31 mouse cellular contexts compared by ENCODE assay signal in genomic region chr1:82793110-82793509, GRCm38 (mm10). TPM values are rescaled to one million over a fixed set of nuclear protein-coding genes. Genes with fewer than 3 reads are reported as not detected.
"Had no signal": no experiment of that assay in that cellular context is flagged by ENCODE, and none has a peak within 500 bp of the region (broad histone marks: within the 10 kb centered on the region; RNA-seq: fewer than 3 reads in every experiment).

No protein-coding gene starts in this region.

- H3K27ac ChIP-seq: kidney, postnatal 0 days; layer of hippocampus, adult 2 months; left cerebral cortex, adult 2 months; limb, embryonic 12.5 days; limb, embryonic 15.5 days; liver, embryonic 15.5 days; midbrain, embryonic 10.5 days; midbrain, embryonic 13.5 days; neural tube, embryonic 13.5 days had no signal

- H3K4me1 ChIP-seq: limb, embryonic 12.5 days; midbrain, embryonic 10.5 days had no signal

- H3K4me3 ChIP-seq: layer of hippocampus, adult 2 months; left cerebral cortex, adult 2 months; limb, embryonic 12.5 days; limb, embryonic 15.5 days; liver, embryonic 12.5 days; liver, embryonic 15.5 days; megakaryocyte, embryonic 14.5 days; midbrain, embryonic 10.5 days; midbrain, embryonic 13.5 days; myocyte; neural tube, embryonic 13.5 days had no signal

- DNase-seq: layer of hippocampus, adult 9-11 months; left cerebral cortex, postnatal 4 days; lung, adult 2 months; retina, postnatal 1 day; thymus, adult 18-20 months; thymus, postnatal 4 days had no signal

RNA-seq across cellular contexts. Expression of gene Gm47791, which starts 22.1 kb away (rescaled TPM):
- total RNA-seq: layer of hippocampus, adult 2 months; layer of hippocampus, postnatal 25 days; left cerebral cortex, adult 2 months; left cerebral cortex, postnatal 10 days; left cerebral cortex, postnatal 4 days; monocyte, adult 5-6 weeks; neutrophil, adult 5-6 weeks had no signal
- polyA plus RNA-seq: kidney, adult 2 months; kidney, embryonic 14.5 days; kidney, postnatal 0 days; large intestine, adult 2 months; limb, embryonic 12.5 days; limb, embryonic 15.5 days; liver, embryonic 12.5 days; liver, embryonic 15.5 days; lung, adult 2 months; lung, embryonic 16.5 days; midbrain, embryonic 10.5 days; midbrain, embryonic 13.5 days; midbrain, embryonic 16.5 days; myocyte; neural tube, embryonic 13.5 days; small intestine, adult 2 months; spleen, adult 2 months; stomach, embryonic 16.5 days; testis, adult 2 months had no signal

RNA-seq across cellular contexts. Expression of gene Tm4sf20, which starts 24.8 kb away (rescaled TPM):
- total RNA-seq: layer of hippocampus, adult 2 months; layer of hippocampus, postnatal 25 days; left cerebral cortex, adult 2 months; left cerebral cortex, postnatal 10 days; left cerebral cortex, postnatal 4 days; monocyte, adult 5-6 weeks; neutrophil, adult 5-6 weeks had no signal
- polyA plus RNA-seq: kidney, adult 2 months; limb, embryonic 15.5 days; liver, embryonic 12.5 days; lung, adult 2 months; lung, embryonic 16.5 days; midbrain, embryonic 10.5 days; myocyte; spleen, adult 2 months; testis, adult 2 months had no signal
